Mouse (Mus musculus): Measurements from ENCODE around the gene Nacc1. TPM values are rescaled to one million over a fixed set of nuclear protein-coding genes. Genes with fewer than 3 reads are reported as not detected.
"Not testable (repeated sequence)": the region's sequence is repeated elsewhere in the genome, so short reads cannot be mapped to it uniquely, and the experiment has no call there.

Nacc1 gene
- polyA plus RNA-seq, 1 experiment from 2014 or later: 16.1 TPM

DNA sequence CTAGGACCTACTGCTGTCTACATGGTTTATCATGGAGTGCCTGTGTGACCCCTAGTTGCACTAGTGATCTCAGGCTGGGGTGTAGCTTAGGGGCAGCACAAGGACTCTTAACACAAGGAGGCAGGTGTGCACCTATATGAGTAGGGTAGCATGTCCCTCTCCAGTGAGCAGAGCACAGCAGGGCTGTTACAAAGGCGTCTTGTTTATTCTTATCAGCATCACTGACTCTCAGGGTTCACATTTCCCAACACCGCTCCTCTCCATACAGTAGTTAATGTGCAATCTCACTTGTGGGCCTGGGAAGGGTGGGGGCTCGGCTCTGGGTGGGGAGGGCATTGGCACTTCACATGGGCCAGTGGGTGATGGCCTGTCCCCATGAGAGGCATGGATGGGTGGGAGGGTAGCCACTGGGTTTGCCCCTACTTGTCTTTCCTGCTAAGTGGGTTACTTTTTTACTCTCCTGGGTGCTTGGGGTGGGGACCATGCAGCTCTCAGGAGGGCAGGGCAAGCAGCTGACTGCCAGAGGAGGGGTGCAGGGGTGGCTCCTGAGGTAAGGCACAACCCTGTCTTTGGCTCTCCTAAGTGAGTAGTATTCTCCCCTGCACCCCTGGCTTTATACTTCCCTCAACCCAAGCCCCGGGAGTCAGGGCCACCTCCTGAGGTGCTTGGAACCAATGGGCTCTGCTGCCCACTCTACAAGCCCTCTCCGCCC is 17.2 kb downstream of the Nacc1 start:
- 84% methylated on average over 5 of the region's 5 CpGs for WGBS
- not testable (repeated sequence) for ATAC-seq; H3K4me1 ChIP-seq; H3K4me2 ChIP-seq; H3K4me3 ChIP-seq; H3K9ac ChIP-seq; H3K27me3 ChIP-seq; H3K27ac ChIP-seq; H3K9me3 ChIP-seq (replicated peaks)
- H3K36me3 ChIP-seq (ENCODE audit: poor library complexity, severe bottlenecking): peaks cover 70% of the 10 kb centered on the region

DNA sequence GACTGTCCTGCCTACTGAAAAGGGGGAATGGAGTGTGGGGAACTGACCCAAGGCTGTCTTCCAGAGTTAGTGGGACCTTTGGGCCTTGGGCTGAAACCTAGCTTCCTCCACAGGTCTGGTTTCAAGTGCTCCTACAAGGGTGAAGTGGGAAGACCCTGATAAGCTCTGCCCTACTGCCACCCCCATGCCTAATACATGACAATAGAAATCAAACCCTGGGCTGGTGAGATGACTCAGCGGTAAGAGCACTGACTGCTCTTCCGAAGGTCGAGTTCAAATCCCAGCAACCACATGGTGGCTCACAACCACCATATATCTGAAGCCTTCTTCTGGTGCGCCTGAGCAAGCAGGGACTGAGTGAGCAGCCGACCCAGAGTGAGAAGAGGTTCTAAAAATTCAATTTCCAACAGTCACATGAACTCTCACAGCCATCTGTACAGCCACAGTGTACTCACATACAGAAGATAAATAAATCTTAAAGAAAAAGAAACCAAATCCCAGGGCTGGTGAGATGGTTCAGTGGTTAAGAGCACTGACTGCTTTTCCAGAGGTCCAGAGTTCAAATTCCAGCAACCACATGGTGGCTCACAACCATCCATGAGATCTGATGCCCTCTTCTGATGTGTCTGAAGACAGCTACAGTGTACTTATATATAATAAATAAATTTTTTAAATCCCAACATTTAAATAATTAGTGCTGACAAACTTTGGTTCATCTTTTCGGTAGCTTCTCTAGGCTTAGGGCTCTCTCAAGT is 18.8 kb downstream of the Nacc1 start:
- H3K4me2 ChIP-seq: no peak overlapping the region
- 83% methylated on average over 6 of the region's 6 CpGs for WGBS
- H3K4me1 ChIP-seq: peaks cover 10% of the 10 kb centered on the region
- no peak overlapping the region for H3K27ac ChIP-seq
- peaks cover 55% of the 10 kb centered on the region for H3K36me3 ChIP-seq (ENCODE audit: poor library complexity, severe bottlenecking)
- H3K27me3 ChIP-seq: no peaks in the 10 kb centered on the region
- H3K9me3 ChIP-seq (replicated peaks): no peaks in the 10 kb centered on the region
- no peak overlapping the region for H3K4me3 ChIP-seq
- H3K9ac ChIP-seq: no peak overlapping the region
- ATAC-seq: no peak

DNA sequence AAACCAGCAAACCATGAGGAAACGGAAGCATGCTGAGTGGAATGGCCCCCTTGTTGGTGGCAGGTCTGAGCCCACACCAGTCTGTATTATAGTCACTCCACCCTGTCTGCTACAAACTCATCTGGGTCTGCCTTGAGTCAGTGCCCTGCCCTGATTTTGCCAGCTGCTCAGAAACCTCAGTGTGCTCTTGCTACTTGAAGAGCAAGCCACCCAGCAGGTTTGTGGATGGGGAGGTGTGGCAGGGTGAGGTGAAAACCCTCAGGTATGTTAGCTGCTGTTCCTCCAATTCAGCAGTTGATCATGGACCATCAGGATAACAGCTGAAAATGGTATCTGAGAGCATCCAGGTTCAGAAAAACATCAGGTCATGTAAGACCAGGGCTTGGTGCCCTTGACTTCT is 19.6 kb downstream of the Nacc1 start:
- Histone ChIP-seq H3K36me3 (ENCODE audit: poor library complexity, severe bottlenecking) (peaks cover 47% of the 10 kb centered on the region), H3K4me3 (no peak overlapping the region), H3K4me1 (peaks cover 15% of the 10 kb centered on the region), H3K9me3 (replicated peaks) (no peaks in the 10 kb centered on the region), H3K27ac (no peak overlapping the region), H3K4me2 (no peak overlapping the region), H3K9ac (no peak overlapping the region), H3K27me3 (no peaks in the 10 kb centered on the region)
- ATAC-seq: no peak
- 82% methylated on average over 1 of the region's 1 CpGs for WGBS

DNA sequence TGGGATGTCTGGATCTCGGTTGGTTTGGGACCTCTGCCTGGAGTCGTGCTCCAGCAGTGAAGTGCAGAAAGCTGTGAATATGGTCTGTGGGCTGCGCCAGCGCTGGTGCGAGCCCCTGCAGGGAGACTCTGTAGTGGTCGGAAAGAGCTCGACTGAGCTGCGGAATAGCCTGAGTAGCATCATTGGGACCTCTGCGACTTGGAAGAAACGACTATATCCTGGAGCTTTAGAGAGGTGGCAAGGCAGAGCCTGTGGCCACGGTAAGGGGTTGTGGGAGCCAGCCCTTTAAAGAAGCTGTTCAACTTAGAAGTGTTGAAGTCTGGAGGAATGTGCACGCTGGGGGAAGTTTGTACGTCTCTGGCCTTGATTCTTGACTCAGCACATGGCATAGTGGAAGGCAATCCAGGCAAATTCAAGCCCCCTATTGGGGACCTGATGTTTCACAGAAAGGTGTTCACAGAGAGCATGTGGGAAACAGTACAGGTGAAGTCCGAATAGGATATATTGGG is 22.2 kb downstream of the Nacc1 start:
- H3K9me3 ChIP-seq (replicated peaks): no peaks in the 10 kb centered on the region
- WGBS: 2% methylated on average over 14 of the region's 14 CpGs
- H3K27me3 ChIP-seq: no peaks in the 10 kb centered on the region
- peak overlapping the region; percentile 92 for H3K4me2 ChIP-seq
- H3K4me1 ChIP-seq: peaks cover 37% of the 10 kb centered on the region
- peak overlapping the region; percentile 84 for H3K9ac ChIP-seq
- peak; percentile 5 for ATAC-seq
- H3K36me3 ChIP-seq (ENCODE audit: poor library complexity, severe bottlenecking): peaks cover 21% of the 10 kb centered on the region
- peak overlapping the region; percentile 79 for H3K4me3 ChIP-seq
- H3K27ac ChIP-seq: peak overlapping the region; percentile 91

DNA sequence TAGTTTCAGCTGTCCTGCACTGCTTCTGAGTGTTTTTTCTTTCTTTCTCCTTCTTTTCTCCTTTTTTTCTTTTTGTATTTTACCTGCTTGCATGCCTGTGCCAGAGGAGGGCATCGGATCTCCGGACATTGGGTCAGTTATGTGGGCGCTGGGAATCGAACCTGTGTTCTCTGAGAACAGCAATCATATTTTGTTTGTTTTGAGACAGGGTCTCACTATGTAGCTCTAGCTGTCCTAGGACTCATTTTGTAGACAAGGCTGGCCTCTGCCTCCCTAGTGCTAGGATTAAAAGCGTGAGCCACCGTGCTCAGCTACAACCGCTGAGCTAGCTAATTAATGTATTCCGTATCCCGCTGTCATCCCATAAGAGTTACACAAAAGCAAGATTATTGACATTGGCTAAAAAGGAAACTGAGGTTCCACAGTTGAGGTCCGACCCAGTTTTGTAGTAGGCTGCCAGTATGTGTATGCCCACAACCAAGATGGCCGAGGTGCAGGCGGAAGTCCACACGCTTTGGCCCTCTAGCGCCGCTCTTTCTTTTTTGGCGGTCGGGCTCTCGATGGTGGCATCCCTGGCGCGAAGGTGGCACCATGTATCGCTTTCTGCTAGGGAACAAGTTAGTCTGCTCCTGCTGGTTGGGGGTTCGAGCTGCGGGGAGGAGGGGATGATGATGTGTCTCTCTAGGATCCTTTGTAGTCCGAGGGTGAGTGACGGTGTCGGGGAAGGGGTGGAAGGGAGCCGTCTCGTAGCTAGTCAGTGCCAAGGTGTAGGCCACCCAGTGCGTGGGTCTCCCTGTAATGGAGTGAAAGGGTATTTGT is 22.9 kb downstream of the Nacc1 start:
- ATAC-seq: peak; percentile 60

DNA sequence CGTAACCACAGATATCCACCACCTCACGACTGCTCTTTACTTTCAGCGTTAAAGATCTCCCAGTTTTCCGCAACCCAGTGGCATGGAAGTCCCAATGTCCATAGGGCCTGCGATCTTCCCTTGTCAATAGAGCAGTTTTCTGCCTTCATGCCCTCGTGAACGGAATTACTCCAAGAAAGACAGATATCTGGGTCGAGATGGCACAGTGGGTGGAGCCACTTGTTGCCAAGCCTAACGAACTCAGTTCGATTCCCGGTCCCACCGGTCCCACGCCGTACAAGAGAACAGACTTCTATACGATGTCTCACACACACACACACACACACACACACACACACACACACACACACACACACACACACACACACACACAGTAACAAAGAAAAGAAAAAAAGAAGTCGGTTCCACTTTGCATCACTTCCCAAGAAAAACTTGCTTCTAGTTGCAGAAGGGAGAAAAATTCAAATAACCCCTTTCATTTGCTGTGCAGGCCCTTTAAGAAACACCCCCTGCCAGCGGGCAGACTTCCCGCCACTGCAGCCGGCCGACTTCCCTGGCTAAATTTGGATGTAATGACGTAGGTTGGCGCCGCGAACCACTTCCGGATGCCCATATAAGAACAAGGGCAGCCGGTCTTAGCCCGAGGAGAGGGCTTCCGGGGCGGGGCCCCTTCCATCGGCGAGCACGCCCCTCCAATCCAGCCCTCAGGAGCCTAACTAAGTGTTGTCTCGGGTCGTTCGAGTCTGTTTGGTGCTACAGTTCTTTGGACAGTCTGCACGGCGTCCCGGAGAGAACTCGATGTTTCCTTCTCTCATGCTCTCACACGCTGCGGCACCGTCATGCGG is 24.0 kb downstream of the Nacc1 start:
- peak; percentile 87 for ATAC-seq
- peak overlapping the region; percentile 91 for H3K27ac ChIP-seq
- peak overlapping the region; percentile 92 for H3K4me2 ChIP-seq
- H3K27me3 ChIP-seq: no peaks in the 10 kb centered on the region
- no peaks in the 10 kb centered on the region for H3K9me3 ChIP-seq (replicated peaks)
- H3K4me3 ChIP-seq: peak overlapping the region; percentile 79
- peaks cover 10% of the 10 kb centered on the region for H3K36me3 ChIP-seq (ENCODE audit: poor library complexity, severe bottlenecking)
- WGBS: 3% methylated on average over 43 of the region's 43 CpGs
- peaks cover 46% of the 10 kb centered on the region for H3K4me1 ChIP-seq
- peak overlapping the region; percentile 84 for H3K9ac ChIP-seq

More for the DNA sequence above, 22.9 kb downstream of the Nacc1 start:
- H3K9ac ChIP-seq: peak overlapping the region; percentile 84
- H3K4me2 ChIP-seq: peak overlapping the region; percentile 92
- peaks cover 44% of the 10 kb centered on the region for H3K4me1 ChIP-seq
- H3K27me3 ChIP-seq: no peaks in the 10 kb centered on the region
- H3K27ac ChIP-seq: peak overlapping the region; percentile 91
- peaks cover 14% of the 10 kb centered on the region for H3K36me3 ChIP-seq (ENCODE audit: poor library complexity, severe bottlenecking)
- peak overlapping the region; percentile 79 for H3K4me3 ChIP-seq
- WGBS: under 1% methylated on average over 29 of the region's 29 CpGs
- H3K9me3 ChIP-seq (replicated peaks): no peaks in the 10 kb centered on the region

DNA sequence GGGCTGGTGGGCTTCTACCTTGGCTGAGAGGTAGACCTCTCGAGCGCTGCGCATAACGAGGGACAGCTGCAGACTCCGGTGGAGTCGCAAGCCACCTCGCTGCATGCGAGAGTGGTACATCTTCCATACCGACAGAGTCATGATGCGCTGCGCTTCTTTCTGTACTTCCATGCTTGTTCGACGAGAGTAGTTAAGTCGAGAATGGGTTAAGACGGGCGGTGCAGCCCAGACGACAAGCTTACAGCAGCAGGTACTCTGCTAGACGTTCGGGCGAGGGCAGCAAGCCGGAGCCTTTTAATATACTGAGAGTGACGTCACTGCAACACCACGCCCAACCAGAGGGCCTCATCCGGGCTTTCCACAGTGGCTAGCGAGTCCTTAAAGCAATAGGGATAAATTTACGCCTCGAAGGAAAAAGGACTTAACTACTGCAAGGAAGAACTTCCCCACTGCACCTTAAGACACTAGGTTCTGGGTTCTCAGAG is 25.0 kb downstream of the Nacc1 start, which contains the start of gene Ier2:
TSS of gene Ier2 (minus strand) at position 272 of the 485 bp plus-strand sequence.
- Histone ChIP-seq H3K27ac (peak within 1 kb of the TSS; percentile 81), H3K4me1 (peaks cover 46% of the 10 kb centered on the region), H3K4me3 (peak within 1 kb of the TSS; percentile 79), H3K9me3 (replicated peaks) (no peaks in the 10 kb centered on the region), H3K27me3 (no peaks in the 10 kb centered on the region), H3K36me3 (ENCODE audit: poor library complexity, severe bottlenecking) (no peaks in the 10 kb centered on the region), H3K4me2 (peak within 1 kb of the TSS; percentile 92), H3K9ac (peak within 1 kb of the TSS; percentile 90)
- ATAC-seq: peak; percentile 84
- 0% methylated on average over 27 of the region's 27 CpGs for WGBS

DNA sequence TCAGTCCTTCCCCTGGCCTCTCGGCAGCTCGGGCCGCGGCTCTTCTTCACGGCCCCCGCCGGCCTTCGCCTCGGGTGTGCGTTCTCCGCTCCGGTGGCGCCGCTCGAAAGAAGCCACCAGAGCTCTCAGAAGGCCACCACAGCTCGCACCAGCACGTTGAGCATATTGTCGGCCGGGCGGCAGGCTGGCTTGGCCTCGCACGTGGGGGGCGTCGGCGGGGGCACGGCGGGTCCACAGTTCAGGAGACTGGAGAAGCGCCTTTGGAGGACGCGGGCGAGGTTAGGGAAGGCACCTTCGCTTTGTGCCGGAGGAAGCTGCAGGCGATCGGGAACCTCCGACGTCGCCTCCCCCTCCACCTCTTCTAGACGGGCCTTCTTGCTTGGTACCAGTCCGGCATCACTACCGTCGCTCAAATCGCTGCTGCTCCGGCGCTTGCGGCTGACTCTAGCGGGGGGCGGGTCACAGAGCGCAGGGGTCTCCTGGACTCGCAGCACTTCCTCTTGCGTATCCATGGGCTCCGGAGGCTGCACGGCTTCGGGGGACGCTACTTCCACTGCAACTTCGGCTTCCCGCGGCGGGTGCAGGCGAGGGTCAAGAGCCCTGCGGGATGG is 25.6 kb downstream of the Nacc1 start:
- Histone ChIP-seq H3K9ac (peak overlapping the region; percentile 90), H3K4me3 (peak overlapping the region; percentile 79), H3K27me3 (no peaks in the 10 kb centered on the region), H3K4me1 (peaks cover 47% of the 10 kb centered on the region), H3K4me2 (peak overlapping the region; percentile 92), H3K36me3 (ENCODE audit: poor library complexity, severe bottlenecking) (no peaks in the 10 kb centered on the region), H3K27ac (peak overlapping the region; percentile 81), H3K9me3 (replicated peaks) (no peaks in the 10 kb centered on the region)
- ATAC-seq: peak; percentile 7; the same call in 1 of the 2 replicates
- under 1% methylated on average over 58 of the region's 61 CpGs for WGBS

DNA sequence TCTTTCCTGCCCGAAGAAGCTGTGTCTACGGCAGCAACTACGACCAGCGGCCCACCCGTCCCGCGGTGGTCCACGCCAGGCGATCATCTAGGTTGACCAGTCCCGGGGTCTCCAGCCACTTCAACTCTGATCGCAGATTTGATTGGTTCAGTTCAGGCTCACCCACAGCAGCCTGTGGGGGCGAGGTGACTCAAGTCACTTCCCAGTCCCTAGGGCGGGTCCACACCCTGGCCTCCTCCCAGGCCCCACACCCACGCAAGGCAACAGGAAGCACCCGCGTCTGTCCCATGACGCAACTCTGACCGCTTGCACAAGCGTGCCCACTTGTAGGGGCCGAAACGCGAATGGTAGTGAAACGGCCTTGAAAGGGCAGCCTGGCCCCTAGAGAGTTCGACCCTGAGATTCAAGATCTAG is 26.2 kb downstream of the Nacc1 start:
- no peaks in the 10 kb centered on the region for H3K27me3 ChIP-seq
- H3K27ac ChIP-seq: peak overlapping the region; percentile 81; the same call in 1 of the 2 replicates
- peaks cover 53% of the 10 kb centered on the region for H3K4me1 ChIP-seq
- peak overlapping the region; percentile 90 for H3K9ac ChIP-seq
- H3K4me2 ChIP-seq: peak overlapping the region; percentile 92
- under 1% methylated on average over 24 of the region's 24 CpGs for WGBS
- no peak for ATAC-seq
- no peaks in the 10 kb centered on the region for H3K36me3 ChIP-seq (ENCODE audit: poor library complexity, severe bottlenecking)
- H3K9me3 ChIP-seq (replicated peaks): no peaks in the 10 kb centered on the region
- peak overlapping the region; percentile 79 for H3K4me3 ChIP-seq

DNA sequence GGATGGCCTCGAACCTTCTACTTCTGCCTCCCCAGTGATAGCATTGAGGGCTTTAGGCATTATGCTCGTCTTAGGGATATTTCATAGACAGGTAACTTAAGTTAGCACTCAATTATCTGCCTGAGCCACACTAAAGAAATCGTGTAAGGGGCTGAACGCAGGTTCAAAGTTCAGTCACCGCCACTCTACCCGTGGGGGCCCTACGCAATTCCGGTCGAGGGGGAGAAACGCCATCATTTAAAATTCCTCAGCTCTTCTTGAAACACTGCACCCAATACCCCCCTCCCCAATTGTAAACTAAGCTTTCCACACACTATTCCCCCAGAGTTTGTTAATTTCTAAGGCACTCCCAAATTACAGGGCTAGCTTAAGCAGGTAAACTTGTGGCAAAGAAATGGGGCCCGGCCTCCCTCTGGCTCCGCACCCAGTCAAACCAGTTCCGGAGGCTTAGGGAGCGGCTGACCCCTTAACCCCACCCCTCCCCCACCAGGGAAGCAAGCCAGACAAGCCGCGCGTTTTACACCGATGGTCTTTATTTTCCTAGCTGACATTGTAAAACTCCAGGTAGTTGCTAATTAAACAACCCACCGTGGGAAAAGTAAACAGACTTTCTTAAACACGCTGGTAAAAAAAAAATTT is 26.7 kb downstream of the Nacc1 start:
- Histone ChIP-seq H3K36me3 (ENCODE audit: poor library complexity, severe bottlenecking) (no peaks in the 10 kb centered on the region), H3K9me3 (replicated peaks) (no peaks in the 10 kb centered on the region), H3K4me2 (peak overlapping the region; percentile 92), H3K9ac (peak overlapping the region; percentile 90), H3K4me3 (peak overlapping the region; percentile 79), H3K4me1 (peaks cover 55% of the 10 kb centered on the region), H3K27ac (peak overlapping the region; percentile 48; the same call in 1 of the 2 replicates), H3K27me3 (no peaks in the 10 kb centered on the region)
- WGBS: 2% methylated on average over 20 of the region's 20 CpGs
- ATAC-seq: no peak

All from forebrain, embryonic 13.5 days (tissue).